Mouse (Mus musculus) adipocyte (in vitro differentiated cells): ENCODE measurements at regions not wholly inside any gene's neighbourhood (a gene's known extent, or its start where the extent isn't known, plus 50 kb on each side); places are given as distances from the start of the nearest gene placed in this dataset.

Experiments used
- DNase-seq: peaks from one replicate; pipeline ENCODE4 v3.0.0-alpha.2; 2016; ENCODE audit warnings: low spot score

DNA sequence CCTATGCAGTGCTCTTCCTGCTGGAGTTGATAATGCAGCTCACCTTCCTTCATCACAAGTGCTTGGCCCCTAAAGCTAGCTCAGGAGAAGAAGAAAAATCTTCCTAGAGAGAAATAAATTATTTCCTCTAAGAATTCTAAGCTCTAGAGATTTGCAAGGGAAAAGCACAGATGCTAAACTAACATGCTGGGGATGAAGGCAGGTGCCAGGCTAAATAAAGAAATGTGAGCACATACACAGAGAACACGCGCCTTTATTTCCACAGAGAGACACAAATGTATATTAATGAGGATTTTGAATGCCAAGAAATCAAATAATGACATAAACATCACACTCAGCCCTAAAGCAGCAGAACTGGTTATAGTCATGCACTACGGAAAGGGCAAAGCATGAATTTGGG is 229.5 kb upstream of the Mamld1 start:
- no peak for DNase-seq

DNA sequence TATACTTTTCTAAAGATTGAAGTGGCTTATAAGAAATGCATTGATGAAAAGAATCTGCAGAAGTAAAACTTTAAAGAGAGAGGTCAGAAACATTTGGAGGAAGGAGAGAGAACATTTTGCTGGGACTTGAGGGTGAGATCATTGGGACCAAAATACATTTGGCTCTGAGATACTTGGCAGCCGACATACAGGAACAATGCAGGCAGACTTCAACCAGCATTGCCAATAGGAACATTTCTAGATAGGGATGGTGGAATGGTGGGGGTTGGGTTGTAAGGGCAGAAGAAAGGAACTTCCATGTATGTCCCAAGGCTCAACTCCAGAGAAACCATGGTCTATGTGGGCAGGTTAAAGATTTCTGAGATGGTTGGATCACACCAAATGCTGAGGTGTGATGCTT is 232.3 kb upstream of the Mamld1 start:
- no peak for DNase-seq

DNA sequence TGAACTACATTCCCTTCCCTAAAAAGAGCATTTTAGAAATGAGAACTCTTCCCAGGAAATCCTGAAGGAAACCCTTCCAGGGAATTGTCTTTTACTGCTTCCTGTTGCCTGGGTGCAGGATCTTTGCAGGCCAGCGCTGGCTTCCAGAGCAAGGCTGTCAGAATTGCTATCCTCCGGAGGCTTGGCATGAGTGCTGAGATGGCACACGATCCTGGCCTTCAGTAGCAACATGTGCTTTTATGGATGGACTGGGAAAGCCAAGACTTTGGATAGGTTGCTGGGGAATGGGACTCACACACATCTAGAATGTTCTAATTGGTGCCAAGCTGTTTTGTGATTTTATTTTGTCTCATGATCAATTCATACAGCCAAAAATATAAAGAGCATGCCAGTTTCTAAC is 233.4 kb upstream of the Mamld1 start:
- peak; percentile 3 for DNase-seq

DNA sequence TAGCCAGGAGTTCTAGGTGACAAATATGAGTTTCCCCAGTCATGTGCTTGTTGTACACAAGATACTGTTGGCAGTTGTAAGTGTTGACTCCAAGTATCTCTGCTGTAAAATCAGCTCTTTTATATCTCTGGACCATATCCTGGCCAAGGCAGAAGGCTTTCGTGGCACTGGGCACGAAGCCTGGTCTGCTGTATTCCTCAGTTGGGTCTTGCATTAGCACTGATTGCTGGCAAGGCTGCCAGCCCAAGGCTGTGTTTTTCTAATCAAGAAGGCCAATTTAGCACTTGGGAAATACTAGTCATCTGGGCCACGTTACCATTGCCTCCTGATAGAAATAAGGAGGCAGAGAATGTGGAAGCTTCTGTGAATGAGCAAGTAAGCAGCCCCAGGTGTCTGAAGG is 258.3 kb upstream of the Mamld1 start:
- peak; percentile 74 for DNase-seq

- DNase-seq = no peak
Observed at GRCm38 (mm10) chrX:70762862-70763261, 285.9 kb upstream of the Tmem185a start.

GRCm38 (mm10) chrX:70713004-70713604 is 236.1 kb upstream of the Tmem185a start:
- no peak for DNase-seq

- DNase-seq = no peak
Observed at GRCm38 (mm10) chrX:70682194-70682593, 205.2 kb upstream of the Tmem185a start.

- DNase-seq = no peak
Observed at GRCm38 (mm10) chrX:70667092-70667491, 190.1 kb upstream of the Tmem185a start.
